Mouse (Mus musculus) layer of hippocampus, adult 18-20 months (tissue): ENCODE data around the gene Tcte1. TPM values are rescaled to one million over a fixed set of nuclear protein-coding genes. Genes with fewer than 3 reads are reported as not detected.

Experiments
- DNase-seq, 2 experiments: peaks; one replicate each; pipeline ENCODE4 v3.0.0; 2022; ENCODE audit warnings: low spot score in 2 of 2
- long read RNA-seq: library from polyadenylated mRNA; stranded (forward); transcript quantifications from one replicate; pipeline ENCODE4 v2.0.0, GENCODE M21; 2021
- total RNA-seq, 2 experiments: library from RNA; stranded (reverse); gene quantifications; 2 replicates each; pipeline ENCODE4 v1.2.3; 2021

Gene Tcte1
- 1 to 10 TPM in 1 of 2 experiments, under 1 TPM in 1; 0.91 to 1.6 TPM for total RNA-seq
- long read RNA-seq, partial matches to known transcripts = 3 of 3 reads
- long read RNA-seq, other reads (novel, unspliced or antisense) = 0 of 3 reads

GRCm38 (mm10) chr17:45523263-45523662, at the start of gene Tcte1:
Tcte1 (plus strand) TSS chr17:45523434.
- DNase-seq = no peak

DNA sequence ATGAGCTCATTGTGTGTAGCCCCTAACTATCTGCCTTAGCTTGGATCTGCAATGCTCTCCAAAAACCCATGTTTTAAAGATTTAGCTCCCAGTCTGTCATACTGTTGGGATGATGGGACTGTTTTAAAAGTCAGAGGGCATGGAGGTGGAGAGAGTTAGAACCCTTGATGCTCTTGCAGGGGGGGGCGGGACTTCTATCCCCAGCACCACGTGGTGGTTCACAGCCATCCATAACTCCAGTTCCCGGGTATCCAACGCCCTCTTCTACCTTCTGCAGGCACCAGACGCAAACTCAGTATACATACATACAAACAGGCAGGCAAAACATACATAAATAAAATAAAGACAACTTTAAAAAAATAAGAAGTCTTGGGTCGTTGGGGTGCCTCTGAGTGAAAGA, 49.6 kb upstream of the Tcte1 start:
- no peak for DNase-seq

GRCm38 (mm10) chr17:45474146-45474545, 49.1 kb upstream of the Tcte1 start:
- DNase-seq = no peak

DNA sequence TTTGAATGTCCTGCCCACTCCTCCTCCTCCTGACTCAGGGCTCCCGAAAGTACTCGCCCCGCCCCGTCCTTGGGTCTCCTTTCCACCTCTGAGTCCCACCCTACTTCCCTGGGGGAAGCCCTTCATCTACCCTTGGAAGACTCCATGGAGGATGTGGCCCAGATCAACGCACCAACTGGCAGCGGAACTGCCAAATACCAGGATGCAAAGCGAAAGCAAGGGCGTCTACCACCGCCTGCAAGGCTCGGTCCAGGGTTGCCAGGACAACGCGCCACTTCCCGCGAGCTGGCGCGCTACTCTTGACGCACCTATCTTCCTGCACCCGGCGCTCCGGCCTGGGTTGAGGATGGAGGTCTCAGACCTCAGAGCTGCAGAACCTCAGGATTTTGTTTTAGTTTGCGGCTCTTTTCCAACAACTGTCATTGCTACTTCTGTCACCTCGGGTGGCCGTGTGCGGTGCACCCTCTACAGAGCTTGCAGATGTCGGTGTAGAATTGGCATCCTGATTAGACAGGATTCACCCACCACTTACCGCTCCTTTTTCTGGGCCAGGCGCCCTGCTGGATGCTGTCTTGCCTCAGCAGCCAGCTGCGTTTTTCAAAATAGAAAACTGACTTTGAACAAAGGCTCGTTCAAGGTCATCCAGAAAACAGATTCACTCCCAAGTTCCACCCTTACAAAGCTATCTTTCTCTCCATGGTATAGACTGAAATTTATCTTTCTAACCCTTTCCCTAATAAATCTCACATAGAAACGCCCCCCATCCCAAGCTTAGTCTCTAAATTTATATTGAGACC, 48.4 kb upstream of the Tcte1 start, which contains the start of gene Spats1:
TSS of gene Spats1 (minus strand) at position 747 of the 797 bp plus-strand sequence.
- peak; percentile 86 to 90 for DNase-seq

- DNase-seq = peak; percentile 75 to 88
These were observed 44.9 kb upstream of the Tcte1 start for GRCm38 (mm10) chr17:45478234-45478825.

DNA sequence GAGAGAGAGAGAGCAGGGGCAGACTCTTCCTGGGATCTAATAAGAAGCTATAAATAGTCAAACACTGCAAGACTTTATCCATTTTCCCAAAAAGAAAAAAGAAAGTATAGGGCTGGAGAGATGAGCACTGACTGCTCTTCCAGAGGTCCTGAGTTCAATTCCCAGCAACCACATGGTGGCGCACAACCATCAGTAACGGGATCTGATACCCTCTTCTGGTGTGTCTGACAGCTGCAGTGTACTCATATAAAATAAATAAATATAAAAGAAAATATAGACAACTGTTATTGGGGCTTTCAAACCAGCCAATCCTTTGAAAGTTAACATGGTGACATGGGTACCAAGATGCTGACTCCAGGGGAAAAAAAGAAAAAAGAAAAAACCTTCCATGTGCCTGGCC, 42.8 kb upstream of the Tcte1 start:
- peak in 1 of 2 experiments; percentile 31 for DNase-seq

DNA sequence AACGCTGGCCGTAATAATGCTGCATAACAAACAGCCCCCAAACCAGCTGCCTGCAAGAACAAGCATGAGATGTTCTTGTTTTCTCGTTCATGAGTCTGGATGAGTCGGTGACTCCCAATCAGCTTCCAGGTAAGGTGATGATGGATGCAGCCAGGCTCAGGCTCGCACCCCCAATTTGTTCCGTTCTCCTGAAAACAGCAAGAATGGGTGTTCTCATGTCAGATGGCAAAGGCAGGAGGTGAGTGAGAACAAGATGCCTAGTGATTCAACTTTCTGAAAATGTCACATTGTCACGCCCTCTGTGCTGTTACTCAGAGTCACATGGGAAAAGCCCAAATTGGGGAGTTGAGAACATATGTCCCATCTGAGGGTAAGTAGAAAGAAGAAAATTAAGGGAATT, 37.7 kb upstream of the Tcte1 start:
- peak; percentile 43 to 72 for DNase-seq

DNA sequence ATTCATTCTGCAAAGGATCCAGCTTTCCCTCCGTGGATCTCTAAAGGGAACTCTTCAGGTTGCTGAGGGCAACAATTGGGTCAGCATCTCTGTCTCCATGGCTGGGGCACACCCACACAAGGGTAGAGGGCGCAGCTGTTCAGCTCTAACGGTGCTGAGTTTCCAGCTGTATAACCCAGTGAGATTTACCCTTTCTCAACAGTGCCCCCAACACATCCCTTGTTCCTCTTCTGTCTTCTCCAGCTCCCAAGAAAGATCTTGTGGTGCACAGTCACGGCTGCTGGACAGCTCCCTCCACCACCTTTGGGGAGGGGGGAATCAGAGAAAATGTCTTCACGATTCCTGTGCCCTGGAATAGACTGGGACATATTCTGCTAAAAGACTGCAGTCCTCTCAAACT, 36.0 kb upstream of the Tcte1 start:
- DNase-seq = no peak

DNA sequence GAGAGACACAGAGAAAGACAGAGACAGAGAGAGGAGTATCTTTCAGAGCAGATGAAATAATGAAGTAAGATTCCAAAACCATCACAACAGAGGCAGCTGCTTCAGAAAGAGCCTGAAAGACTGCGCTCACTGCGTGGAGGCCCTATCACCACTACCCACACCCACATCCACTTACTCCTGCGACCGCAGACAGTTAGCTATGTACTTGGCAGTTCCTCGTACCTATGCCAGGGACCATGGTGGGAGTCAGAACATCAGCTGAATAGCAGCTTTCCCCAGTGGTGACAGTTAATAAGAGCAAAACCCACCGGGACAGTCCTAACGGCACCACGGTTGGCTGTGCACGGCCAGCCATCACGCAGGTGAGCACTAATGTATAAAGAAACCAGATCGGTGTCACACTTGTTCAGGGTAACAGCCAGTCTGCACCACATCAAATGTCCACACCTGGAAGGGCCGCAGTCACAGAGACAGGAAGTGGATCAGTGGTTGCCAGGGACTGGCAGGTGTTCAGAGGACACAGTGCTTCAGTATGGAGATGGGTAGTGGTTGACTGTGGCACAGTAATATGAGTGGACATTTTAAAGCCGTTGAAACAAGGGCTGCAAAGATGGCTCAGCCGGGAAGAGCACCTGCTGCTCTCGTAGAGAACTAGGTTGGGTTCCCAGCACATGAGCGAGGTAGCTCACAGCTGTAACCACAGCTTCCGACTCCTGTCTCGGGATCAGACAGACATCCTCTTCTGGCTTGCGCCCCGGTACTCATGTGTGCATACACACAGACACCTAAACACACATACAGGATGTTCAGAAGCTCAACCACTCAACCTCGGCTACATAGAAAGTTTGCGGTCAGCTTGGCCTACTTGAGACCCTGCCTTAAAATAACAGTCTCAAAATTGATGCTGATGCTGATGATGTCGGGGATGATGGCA, 34.6 kb upstream of the Tcte1 start:
- DNase-seq = no peak

GRCm38 (mm10) chr17:45489736-45490135, 33.5 kb upstream of the Tcte1 start:
- DNase-seq = no peak

- no peak for DNase-seq
These were observed 32.6 kb upstream of the Tcte1 start for GRCm38 (mm10) chr17:45490532-45491154.

DNA sequence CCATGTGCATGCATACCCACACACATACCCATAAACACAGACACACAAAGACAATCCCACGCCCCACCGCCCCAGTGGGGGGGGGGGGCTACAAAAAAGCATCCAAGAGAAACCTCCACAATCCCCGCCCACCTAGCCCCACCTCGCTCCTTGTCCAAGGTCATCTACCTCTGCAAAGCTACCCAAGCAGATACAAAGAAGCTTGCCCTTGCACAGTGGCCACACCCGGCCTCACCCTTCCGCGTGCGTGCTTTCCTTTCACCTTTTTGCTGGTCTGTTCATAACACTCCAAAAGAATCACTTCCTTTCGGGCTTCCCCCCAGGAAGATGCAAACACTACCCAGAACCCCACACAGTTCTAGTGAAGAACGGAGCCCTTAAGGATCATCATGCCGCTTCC, 27.8 kb upstream of the Tcte1 start:
- DNase-seq = no peak

DNA sequence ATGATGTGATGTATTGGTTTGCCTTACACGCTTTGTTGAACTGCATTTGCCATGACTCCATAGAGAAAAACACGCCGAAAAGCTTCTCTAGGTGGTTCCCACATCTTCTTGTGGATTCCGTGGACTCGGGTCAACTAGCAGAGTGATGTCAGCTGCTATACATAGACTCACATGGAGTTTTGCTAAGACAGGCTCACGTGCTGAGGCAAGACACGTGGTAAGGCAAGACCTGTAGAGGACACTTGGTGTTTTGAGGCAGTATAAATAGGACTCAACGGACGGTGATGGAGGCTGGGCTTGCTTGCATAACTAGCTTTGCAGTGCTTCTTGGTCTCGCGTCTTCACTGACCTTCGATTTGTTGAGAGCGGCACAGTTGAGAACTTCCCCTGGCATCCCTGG, 24.8 kb upstream of the Tcte1 start:
- no peak for DNase-seq

- DNase-seq = no peak
These were observed 23.7 kb upstream of the Tcte1 start for GRCm38 (mm10) chr17:45499516-45499915.

- no peak for DNase-seq
These were observed 22.3 kb upstream of the Tcte1 start for GRCm38 (mm10) chr17:45500981-45501380.

DNA sequence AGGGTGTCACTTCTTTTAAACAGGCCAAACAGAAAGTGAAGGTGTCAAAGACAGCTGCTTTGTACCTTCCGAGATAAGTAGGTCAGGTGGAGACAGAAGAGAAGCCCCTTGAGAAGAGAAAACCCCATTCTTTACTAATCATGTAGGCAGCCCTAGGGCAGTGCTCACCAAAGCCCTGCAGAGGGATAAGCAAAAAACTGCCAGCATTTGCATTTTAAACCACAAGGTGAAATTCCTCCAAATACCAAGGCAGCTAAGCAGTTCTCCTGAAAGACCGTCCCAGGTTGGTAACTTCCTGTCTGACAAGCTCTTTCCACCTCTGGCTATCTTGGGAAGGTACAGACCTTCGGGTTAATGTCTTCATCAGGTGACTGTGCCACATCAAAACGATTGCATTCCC, 20.9 kb upstream of the Tcte1 start:
- no peak for DNase-seq

- no peak for DNase-seq
These were observed 19.8 kb upstream of the Tcte1 start for GRCm38 (mm10) chr17:45503301-45503973.

DNA sequence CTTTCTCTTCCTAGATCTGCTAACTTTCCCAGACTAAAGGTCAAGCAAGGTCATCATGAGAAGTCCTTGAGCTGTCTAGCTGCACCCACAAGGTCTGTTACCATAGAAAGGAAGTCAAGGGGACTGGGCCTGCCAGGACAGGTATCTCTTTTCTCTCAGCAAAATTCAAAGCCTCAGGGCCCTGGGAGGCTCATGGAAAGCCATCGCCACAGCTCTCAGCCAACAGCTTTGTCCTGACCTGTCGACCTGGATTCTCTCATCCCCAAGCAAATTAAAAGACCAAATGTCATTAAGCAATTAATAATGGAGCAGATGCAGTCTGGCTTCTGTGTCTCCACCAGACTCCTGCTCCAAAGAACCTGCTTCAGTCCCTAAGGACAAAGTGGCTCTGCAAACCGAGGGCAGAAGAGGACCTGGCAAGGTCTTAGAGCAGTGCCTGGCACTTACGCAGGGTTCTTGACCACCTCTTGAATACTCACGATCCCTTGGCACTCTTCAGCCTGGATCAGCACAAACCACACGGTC, 17.2 kb upstream of the Tcte1 start:
- DNase-seq = no peak

DNA sequence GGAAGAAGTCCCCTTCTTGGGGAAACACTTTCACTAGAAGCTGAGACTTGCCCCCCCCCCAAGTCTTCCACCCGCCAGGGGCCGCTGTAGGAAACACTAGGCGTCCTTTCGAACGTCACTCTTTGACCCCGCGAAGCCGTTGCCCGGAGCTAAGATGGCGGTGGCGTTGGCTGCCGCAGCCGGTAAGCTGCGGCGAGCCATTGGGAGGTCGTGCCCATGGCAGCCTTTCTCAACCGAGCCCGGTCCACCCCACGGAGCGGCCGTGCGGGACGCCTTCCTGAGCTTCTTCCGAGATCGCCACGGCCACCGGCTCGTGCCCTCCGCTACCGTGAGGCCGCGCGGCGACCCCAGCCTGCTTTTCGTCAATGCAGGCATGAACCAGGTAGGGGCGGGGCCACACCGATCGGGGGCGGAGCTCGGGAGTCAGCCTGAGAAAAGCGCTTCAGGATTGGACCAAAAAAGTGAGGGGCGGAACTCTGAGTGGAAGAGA, 16.5 kb upstream of the Tcte1 start, which contains the start of gene Aars2:
TSS of gene Aars2 (plus strand) at position 142 of the 490 bp plus-strand sequence.
- DNase-seq = peak; percentile 86 to 95

- no peak for DNase-seq
These were observed 12.4 kb upstream of the Tcte1 start for GRCm38 (mm10) chr17:45510871-45511270.
